Mouse (Mus musculus): Measurements from ENCODE around the gene Tusc2. TPM values are rescaled to one million over a fixed set of nuclear protein-coding genes. Genes with fewer than 3 reads are reported as not detected.

The Tusc2 gene
- polyA plus RNA-seq, 1 experiment from 2014 or later, result 93.0 TPM

DNA sequence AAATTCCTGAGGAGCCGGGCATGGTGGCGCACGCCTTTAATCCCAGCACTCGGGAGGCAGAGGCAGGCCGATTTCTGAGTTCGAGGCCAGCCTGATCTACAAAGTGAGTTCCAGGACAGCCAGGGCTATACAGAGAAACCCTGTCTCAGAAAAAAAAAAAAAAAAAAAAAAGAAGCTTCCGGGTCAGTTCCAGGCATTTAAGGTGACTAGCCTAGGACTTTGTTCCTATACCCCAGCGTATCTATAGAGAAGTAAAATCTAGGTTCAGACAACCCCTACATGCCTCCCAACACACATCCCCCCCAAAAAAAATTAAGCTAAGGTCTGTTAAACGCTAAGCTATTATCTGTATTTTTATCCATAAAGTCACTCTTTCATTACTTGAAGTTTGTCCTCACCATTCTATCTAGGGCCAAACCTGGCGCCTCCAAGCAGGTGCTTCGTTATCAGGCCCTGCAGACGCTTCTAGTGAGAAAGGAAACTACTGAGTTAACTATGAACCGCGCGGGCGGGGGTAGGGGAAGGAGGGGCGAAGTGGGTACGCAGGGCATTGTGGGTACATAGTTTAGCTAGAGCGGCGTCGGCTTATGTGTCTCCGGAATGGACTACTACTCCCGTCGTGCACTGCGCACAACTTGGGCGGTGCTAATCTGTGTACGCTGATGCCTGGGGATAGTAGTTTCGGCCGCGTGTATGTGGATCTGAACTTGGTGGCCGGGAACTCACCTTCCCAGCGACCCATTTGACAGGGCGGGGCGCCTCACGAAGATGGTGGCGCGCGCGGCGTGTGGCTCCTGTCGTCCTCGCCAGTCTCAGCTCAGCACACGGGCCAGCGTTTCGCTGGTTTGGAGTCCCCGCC is 24.1 kb downstream of the Tusc2 start, which contains the start of gene Ifrd2:
TSS of gene Ifrd2 (plus strand) at position 669 of the 859 bp plus-strand sequence.
- peak within 1 kb of the TSS; percentile 78 for H3K4me3 ChIP-seq (ENCODE audit: low read depth, low read length)
- H3K4me2 ChIP-seq (ENCODE audit: low read depth), result peak within 1 kb of the TSS; percentile 89
- peaks cover 8% of the 10 kb centered on the region for H3K36me3 ChIP-seq (ENCODE audit: control insufficient read depth, insufficient read depth, low read length)
- WGBS, result 13% methylated on average over 46 of the region's 46 CpGs
- H3K9me3 ChIP-seq (ENCODE audit: control insufficient read depth, low read length), result no peaks in the 10 kb centered on the region
- peak; percentile 96 for ATAC-seq (ENCODE audit: insufficient read depth, low FRiP score, low TSS enrichment)
- H3K27me3 ChIP-seq (ENCODE audit: control insufficient read depth, insufficient read depth, low read length), result no peaks in the 10 kb centered on the region
- H3K9ac ChIP-seq (ENCODE audit: low read length), result peak within 1 kb of the TSS; percentile 57
- H3K27ac ChIP-seq (ENCODE audit: low read depth, low read length), result peak within 1 kb of the TSS; percentile 53; the same call in 1 of the 2 replicates
- DNase-seq (ENCODE audit: low spot score), result peak; percentile 95
- peaks cover 6% of the 10 kb centered on the region for H3K4me1 ChIP-seq (ENCODE audit: control insufficient read depth, insufficient read depth, low read length)

GRCm38 (mm10) chr9:107587833-107588639 is 25.0 kb downstream of the Tusc2 start:
- H3K27ac ChIP-seq (ENCODE audit: low read depth, low read length), result peak overlapping the region; percentile 53; the same call in 1 of the 2 replicates
- peak; percentile 50 for ATAC-seq (ENCODE audit: insufficient read depth, low FRiP score, low TSS enrichment)

GRCm38 (mm10) chr9:107590058-107590772 is 27.2 kb downstream of the Tusc2 start:
- Histone ChIP-seq H3K9me3 (ENCODE audit: control insufficient read depth, low read length) (no peaks in the 10 kb centered on the region), H3K9ac (ENCODE audit: low read length) (no peak overlapping the region), H3K4me2 (ENCODE audit: low read depth) (no peak overlapping the region), H3K4me3 (ENCODE audit: low read depth, low read length) (no peak overlapping the region), H3K27me3 (ENCODE audit: control insufficient read depth, insufficient read depth, low read length) (no peaks in the 10 kb centered on the region), H3K27ac (ENCODE audit: low read depth, low read length) (no peak overlapping the region), H3K36me3 (ENCODE audit: control insufficient read depth, insufficient read depth, low read length) (peaks cover 14% of the 10 kb centered on the region), H3K4me1 (ENCODE audit: control insufficient read depth, insufficient read depth, low read length) (peaks cover 6% of the 10 kb centered on the region)
- 90% methylated on average over 25 of the region's 25 CpGs for WGBS
- no peak for ATAC-seq (ENCODE audit: insufficient read depth, low FRiP score, low TSS enrichment)
- no peak for DNase-seq (ENCODE audit: low spot score)

More at GRCm38 (mm10) chr9:107587833-107588639, 25.0 kb downstream of the Tusc2 start:
- H3K36me3 ChIP-seq (ENCODE audit: control insufficient read depth, insufficient read depth, low read length), result peaks cover 12% of the 10 kb centered on the region
- DNase-seq (ENCODE audit: low spot score), result no peak
- H3K4me3 ChIP-seq (ENCODE audit: low read depth, low read length), result peak overlapping the region; percentile 78
- H3K4me2 ChIP-seq (ENCODE audit: low read depth), result peak overlapping the region; percentile 89
- H3K4me1 ChIP-seq (ENCODE audit: control insufficient read depth, insufficient read depth, low read length), result peaks cover 6% of the 10 kb centered on the region
- H3K9me3 ChIP-seq (ENCODE audit: control insufficient read depth, low read length), result no peaks in the 10 kb centered on the region
- 6% methylated on average over 33 of the region's 33 CpGs for whole genome bisulfite sequencing
- peak overlapping the region; percentile 57 for H3K9ac ChIP-seq (ENCODE audit: low read length)
- no peaks in the 10 kb centered on the region for H3K27me3 ChIP-seq (ENCODE audit: control insufficient read depth, insufficient read depth, low read length)

DNA sequence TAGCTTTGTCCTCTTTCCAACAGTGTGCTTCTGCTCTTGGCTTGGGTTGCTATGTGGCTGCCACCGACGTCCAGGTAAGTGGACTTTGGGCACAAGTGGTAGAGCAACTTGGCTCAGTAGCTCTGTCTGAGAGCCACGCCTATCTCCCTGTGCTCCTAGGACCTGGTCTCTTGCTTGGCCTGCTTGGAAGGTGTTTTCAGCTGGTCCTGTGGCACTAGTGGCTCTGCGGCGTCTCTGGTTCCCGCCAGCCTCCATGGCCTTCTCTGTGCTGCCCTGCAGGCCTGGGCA is 27.7 kb downstream of the Tusc2 start:
- Histone ChIP-seq H3K4me2 (ENCODE audit: low read depth) (no peak overlapping the region), H3K4me1 (ENCODE audit: control insufficient read depth, insufficient read depth, low read length) (peaks cover 6% of the 10 kb centered on the region), H3K27ac (ENCODE audit: low read depth, low read length) (no peak overlapping the region), H3K36me3 (ENCODE audit: control insufficient read depth, insufficient read depth, low read length) (peaks cover 14% of the 10 kb centered on the region), H3K27me3 (ENCODE audit: control insufficient read depth, insufficient read depth, low read length) (no peaks in the 10 kb centered on the region), H3K9me3 (ENCODE audit: control insufficient read depth, low read length) (no peaks in the 10 kb centered on the region), H3K9ac (ENCODE audit: low read length) (no peak overlapping the region), H3K4me3 (ENCODE audit: low read depth, low read length) (no peak overlapping the region)
- ATAC-seq (ENCODE audit: insufficient read depth, low FRiP score, low TSS enrichment), result no peak
- WGBS, result 94% methylated on average over 6 of the region's 6 CpGs
- no peak for DNase-seq (ENCODE audit: low spot score)

GRCm38 (mm10) chr9:107593101-107593976 is 30.3 kb downstream of the Tusc2 start:
- Histone ChIP-seq H3K4me3 (ENCODE audit: low read depth, low read length) (no peak overlapping the region), H3K9me3 (ENCODE audit: control insufficient read depth, low read length) (no peaks in the 10 kb centered on the region), H3K36me3 (ENCODE audit: control insufficient read depth, insufficient read depth, low read length) (peaks cover 14% of the 10 kb centered on the region), H3K27ac (ENCODE audit: low read depth, low read length) (no peak overlapping the region), H3K9ac (ENCODE audit: low read length) (no peak overlapping the region), H3K4me2 (ENCODE audit: low read depth) (no peak overlapping the region), H3K27me3 (ENCODE audit: control insufficient read depth, insufficient read depth, low read length) (no peaks in the 10 kb centered on the region), H3K4me1 (ENCODE audit: control insufficient read depth, insufficient read depth, low read length) (peaks cover 3% of the 10 kb centered on the region)
- ATAC-seq (ENCODE audit: insufficient read depth, low FRiP score, low TSS enrichment), result no peak
- WGBS, result 79% methylated on average over 11 of the region's 11 CpGs
- no peak for DNase-seq (ENCODE audit: low spot score)

DNA sequence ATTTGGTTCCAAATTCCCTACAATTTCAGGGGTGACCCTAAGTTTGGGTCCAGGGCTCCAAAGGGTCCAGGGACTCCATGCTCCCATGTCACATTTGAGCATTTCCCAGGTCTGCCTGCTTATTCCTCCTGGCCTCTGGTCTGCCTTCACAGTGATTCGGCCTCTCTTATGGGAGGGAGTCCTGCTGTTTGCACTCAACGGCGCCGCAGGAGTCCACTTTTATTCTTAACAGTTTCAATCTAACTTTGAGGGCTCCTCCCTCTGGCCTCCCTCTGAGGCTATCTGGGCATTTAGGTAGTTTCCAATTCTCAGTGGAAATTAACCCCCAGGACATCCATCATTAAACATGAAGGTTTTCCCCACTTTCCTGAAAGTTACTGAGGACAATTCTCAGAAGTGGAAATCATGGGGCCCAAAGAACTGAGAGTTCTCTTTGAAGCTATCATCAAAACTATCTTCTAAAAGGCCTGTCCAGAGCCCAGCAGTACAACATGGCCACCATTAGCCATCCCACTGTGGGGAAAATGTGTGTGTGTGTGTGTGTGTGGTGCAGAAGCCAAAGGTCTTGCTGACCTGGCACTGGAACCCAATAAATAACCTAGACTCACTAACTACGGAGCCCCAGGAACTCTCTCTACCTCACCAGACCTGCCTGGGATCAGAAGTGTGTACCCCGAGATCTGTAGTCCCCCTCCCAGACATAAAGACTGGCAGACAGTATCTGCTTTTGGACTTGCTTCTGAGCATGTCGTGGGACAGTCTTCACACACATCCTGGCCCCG is 31.4 kb downstream of the Tusc2 start:
- ATAC-seq (ENCODE audit: insufficient read depth, low FRiP score, low TSS enrichment) (no peak), DNase-seq (ENCODE audit: low spot score) (no peak)
- Histone ChIP-seq H3K27ac (ENCODE audit: low read depth, low read length) (no peak overlapping the region), H3K4me1 (ENCODE audit: control insufficient read depth, insufficient read depth, low read length) (no peaks in the 10 kb centered on the region), H3K9ac (ENCODE audit: low read length) (no peak overlapping the region), H3K4me3 (ENCODE audit: low read depth, low read length) (no peak overlapping the region), H3K36me3 (ENCODE audit: control insufficient read depth, insufficient read depth, low read length) (peaks cover 14% of the 10 kb centered on the region), H3K27me3 (ENCODE audit: control insufficient read depth, insufficient read depth, low read length) (no peaks in the 10 kb centered on the region), H3K9me3 (ENCODE audit: control insufficient read depth, low read length) (no peaks in the 10 kb centered on the region), H3K4me2 (ENCODE audit: low read depth) (no peak overlapping the region)
- 67% methylated on average over 8 of the region's 8 CpGs for WGBS

DNA sequence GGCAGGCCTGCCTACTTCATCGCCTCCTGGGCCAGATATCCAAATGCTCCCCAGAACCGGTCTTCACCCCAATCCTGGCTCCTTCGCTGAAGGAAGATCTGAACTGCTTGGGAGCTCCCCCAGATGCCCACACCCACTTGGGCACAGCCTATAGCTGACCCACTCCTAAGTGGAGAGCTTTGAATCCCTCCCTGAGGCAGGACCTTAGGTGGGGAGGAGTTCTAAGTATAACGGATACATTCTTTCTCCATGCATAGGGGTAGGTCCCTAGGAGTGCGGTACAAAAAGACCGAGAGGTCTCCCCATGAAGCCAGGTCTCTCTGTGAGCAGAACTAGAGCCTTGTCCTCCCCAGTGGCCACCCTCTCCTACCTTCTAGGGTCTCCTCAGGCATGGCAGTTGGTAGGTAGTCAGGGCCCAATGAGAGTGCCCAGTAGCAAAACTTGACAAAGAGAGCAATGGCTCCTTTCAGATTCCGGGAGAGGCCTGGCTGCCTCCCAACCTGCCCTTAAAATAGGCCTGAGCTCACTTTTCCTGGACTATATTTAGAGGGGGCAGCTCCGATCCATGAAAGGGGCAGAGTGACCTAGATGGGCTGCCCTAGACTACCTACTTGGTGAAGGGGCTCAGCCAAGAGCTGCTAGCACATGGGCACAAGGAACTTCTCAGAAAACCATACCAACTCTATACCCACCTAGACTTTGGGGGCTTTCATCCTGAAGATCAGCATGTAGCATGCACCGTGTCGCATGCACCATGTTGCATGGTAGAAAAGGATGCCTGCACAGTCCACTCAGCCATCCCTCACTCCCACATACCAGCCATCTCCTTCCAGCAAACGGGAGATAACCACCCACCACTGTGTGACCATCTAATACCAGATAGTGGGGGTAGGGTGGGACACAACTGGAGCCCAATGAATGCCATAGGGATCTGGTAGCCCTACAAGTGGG is 33.8 kb downstream of the Tusc2 start:
- Histone ChIP-seq H3K4me2 (ENCODE audit: low read depth) (no peak overlapping the region), H3K9ac (ENCODE audit: low read length) (no peak overlapping the region), H3K4me1 (ENCODE audit: control insufficient read depth, insufficient read depth, low read length) (no peaks in the 10 kb centered on the region), H3K27me3 (ENCODE audit: control insufficient read depth, insufficient read depth, low read length) (no peaks in the 10 kb centered on the region), H3K27ac (ENCODE audit: low read depth, low read length) (0 out of 2 replicates have a peak overlapping the region, but pooled peaks have one; percentile 14), H3K9me3 (ENCODE audit: control insufficient read depth, low read length) (no peaks in the 10 kb centered on the region), H3K4me3 (ENCODE audit: low read depth, low read length) (no peak overlapping the region), H3K36me3 (ENCODE audit: control insufficient read depth, insufficient read depth, low read length) (peaks cover 9% of the 10 kb centered on the region)
- DNase-seq (ENCODE audit: low spot score), result no peak
- WGBS, result 94% methylated on average over 11 of the region's 11 CpGs
- ATAC-seq (ENCODE audit: insufficient read depth, low FRiP score, low TSS enrichment), result no peak

All from neural tube, embryonic 11.5 days (tissue).